In genomic region chr10:40716713-40717112, GRCm38 (mm10) we compare ENCODE assay signal across 25 mouse cellular contexts. TPM values are rescaled to one million over a fixed set of nuclear protein-coding genes. Genes with fewer than 3 reads are reported as not detected.
DNase-seq lines count a peak whose midpoint lies in the region; ATAC-seq lines count a peak whose summit lies in the region.
"Had no signal": no experiment of that assay in that cellular context is flagged by ENCODE, and none has a peak within 500 bp of the region (broad histone marks: within the 10 kb centered on the region; RNA-seq: fewer than 3 reads in every experiment).

No protein-coding gene starts in this region.

- H3K27me3 ChIP-seq in embryonic facial prominence, embryonic 10.5 days (replicated peaks; ENCODE audit: low read depth, poor library complexity, severe bottlenecking), result no peaks in the 10 kb centered on the region
- no peaks in the 10 kb centered on the region for H3K27me3 ChIP-seq in limb, embryonic 10.5 days (ENCODE audit: low read depth, poor library complexity, severe bottlenecking)
- H3K27me3 ChIP-seq in hindbrain, embryonic 14.5 days (ENCODE audit: control insufficient read depth, insufficient read depth, low read length), result no peaks in the 10 kb centered on the region
- H3K27me3 ChIP-seq: CH12.LX; embryonic facial prominence, embryonic 13.5 days; forebrain, embryonic 15.5 days; heart, embryonic 15.5 days; lung, embryonic 15.5 days; stomach, embryonic 15.5 days had no signal

- no peak overlapping the region for H3K4me2 ChIP-seq in hindbrain, embryonic 14.5 days (replicated peaks)
- H3K4me2 ChIP-seq: embryonic facial prominence, embryonic 13.5 days; forebrain, embryonic 15.5 days; heart, embryonic 15.5 days; lung, embryonic 15.5 days; stomach, embryonic 15.5 days had no signal

- H3K27ac ChIP-seq in embryonic facial prominence, embryonic 10.5 days (replicated peaks), result no peak overlapping the region
- no peak overlapping the region for H3K27ac ChIP-seq in limb, embryonic 10.5 days
- H3K27ac ChIP-seq in hindbrain, embryonic 14.5 days, result no peak overlapping the region
- H3K27ac ChIP-seq: embryonic facial prominence, embryonic 13.5 days; forebrain, embryonic 15.5 days; gastrocnemius, adult 2 months; heart, embryonic 15.5 days; liver, embryonic 14.5 days; lung, embryonic 15.5 days; stomach, embryonic 15.5 days had no signal

- 88% methylated on average over 3 of the region's 3 CpGs for WGBS in embryonic facial prominence, embryonic 10.5 days
- WGBS in limb, embryonic 10.5 days, result 92% methylated on average over 3 of the region's 3 CpGs
- WGBS in hindbrain, embryonic 14.5 days, result 91% methylated on average over 3 of the region's 3 CpGs

- H3K9ac ChIP-seq in hindbrain, embryonic 14.5 days, result no peak overlapping the region
- H3K9ac ChIP-seq: embryonic facial prominence, embryonic 13.5 days; forebrain, embryonic 15.5 days; heart, embryonic 15.5 days; liver, embryonic 14.5 days; lung, embryonic 15.5 days; stomach, embryonic 15.5 days had no signal

- peak; percentile 85 for ATAC-seq in frontal cortex, adult (ENCODE audit: low TSS enrichment)
- ATAC-seq in hindbrain, embryonic 14.5 days (ENCODE audit: low FRiP score), result no peak
- ATAC-seq: forebrain, embryonic 15.5 days had no signal

- no peaks in the 10 kb centered on the region for H3K9me3 ChIP-seq in embryonic facial prominence, embryonic 10.5 days
- H3K9me3 ChIP-seq in limb, embryonic 10.5 days (replicated peaks), result no peaks in the 10 kb centered on the region
- no peaks in the 10 kb centered on the region for H3K9me3 ChIP-seq in hindbrain, embryonic 14.5 days (ENCODE audit: control insufficient read depth, low read length)
- H3K9me3 ChIP-seq: embryonic facial prominence, embryonic 13.5 days; forebrain, embryonic 15.5 days; heart, embryonic 15.5 days; lung, embryonic 15.5 days; stomach, embryonic 15.5 days had no signal

- no peaks in the 10 kb centered on the region for H3K36me3 ChIP-seq in embryonic facial prominence, embryonic 10.5 days (replicated peaks)
- no peaks in the 10 kb centered on the region for H3K36me3 ChIP-seq in limb, embryonic 10.5 days
- H3K36me3 ChIP-seq in hindbrain, embryonic 14.5 days (replicated peaks; ENCODE audit: control insufficient read depth, insufficient read depth), result no peaks in the 10 kb centered on the region
- H3K36me3 ChIP-seq: embryonic facial prominence, embryonic 13.5 days; forebrain, embryonic 15.5 days; heart, embryonic 15.5 days; lung, embryonic 15.5 days; stomach, embryonic 15.5 days had no signal

- DNase-seq in frontal cortex, postnatal 10 days (ENCODE audit: low spot score in 2 of 2), result no peak
- peak; percentile 43 for DNase-seq in left cerebral cortex, adult 11 months (ENCODE audit: low spot score)
- no peak for DNase-seq in left cerebral cortex, adult 18-20 months (ENCODE audit: low spot score in 2 of 2)
- DNase-seq in embryonic facial prominence, embryonic 10.5 days (ENCODE audit: low spot score), result peak; percentile 2
- peak; percentile 8 for DNase-seq in limb, embryonic 10.5 days (ENCODE audit: low spot score)
- no peak for DNase-seq in cerebellum, adult 9-10 months
- DNase-seq in hindbrain, embryonic 14.5 days (ENCODE audit: low spot score), result no peak
- DNase-seq: adrenal gland, postnatal 25 days; cerebellum, adult 11-12 months; gastrocnemius, adult 2 months; kidney, adult 8-10 months; kidney, postnatal 14 days; lung, postnatal 4 days had no signal

- no peak overlapping the region for H3K4me3 ChIP-seq in embryonic facial prominence, embryonic 10.5 days
- H3K4me3 ChIP-seq in limb, embryonic 10.5 days, result no peak overlapping the region
- no peak overlapping the region for H3K4me3 ChIP-seq in hindbrain, embryonic 14.5 days (replicated peaks; ENCODE audit: low read length)
- H3K4me3 ChIP-seq: embryonic facial prominence, embryonic 13.5 days; forebrain, embryonic 15.5 days; gastrocnemius, adult 2 months; heart, embryonic 15.5 days; lung, embryonic 15.5 days; stomach, embryonic 15.5 days had no signal

- peaks cover 13% of the 10 kb centered on the region for H3K4me1 ChIP-seq in embryonic facial prominence, embryonic 10.5 days
- H3K4me1 ChIP-seq in limb, embryonic 10.5 days, result peaks cover 20% of the 10 kb centered on the region
- 0 out of 2 replicates have a peak, but pooled peaks cover 4% of the 10 kb centered on the region for H3K4me1 ChIP-seq in hindbrain, embryonic 14.5 days (replicated peaks; ENCODE audit: control insufficient read depth, insufficient read depth, low read length)

RNA-seq across cellular contexts. Expression of gene Mettl24, which starts 33.6 kb away (rescaled TPM):
- 1 to 10 TPM; 2.3 to 3.0 TPM for total RNA-seq in left cerebral cortex, adult 18-20 months (2021)
- 0.92 and 1.5 TPM in 2 replicates for polyA plus RNA-seq in embryonic facial prominence, embryonic 10.5 days (2016; fragmentation: Nextera tagmentation; extraction: Ambion mirVana)
- 1.6 and 1.8 TPM in 2 replicates for polyA plus RNA-seq in limb, embryonic 10.5 days (2016; fragmentation: Nextera tagmentation; extraction: Ambion mirVana)
- polyA plus RNA-seq in hindbrain, embryonic 14.5 days (2014; fragmentation: Nextera tagmentation; extraction: Ambion mirVana), result 0.33 and 0.76 TPM in 2 replicates
- total RNA-seq: CH12.LX; hematopoietic stem cell, adult 5-6 weeks; MEL; midbrain, postnatal 0 days; neutrophil, adult 5-6 weeks had no signal

Comparison
In these comparisons a context has a peak if more than half of its experiments do, and no peak if none do; other contexts are left out.
1. DNase-seq: peak in left cerebral cortex, adult 11 months (single experiment), embryonic facial prominence, embryonic 10.5 days (single experiment) and limb, embryonic 10.5 days (single experiment); none in frontal cortex, postnatal 10 days (0 of 2), left cerebral cortex, adult 18-20 months (0 of 2), cerebellum, adult 9-10 months (single experiment) and hindbrain, embryonic 14.5 days (single experiment).